Mouse (Mus musculus): ENCODE results near the gene Akap5.

GRCm38 (mm10) chr12:76367096-76367995, 42.7 kb downstream of the Akap5 start:
- TF ChIP-seq POLR2A (IDR thresholded peaks at IDR 0.05; ENCODE audit: borderline replicate concordance, control insufficient read depth, low read depth, low read length): no peak
- TF ChIP-seq CTCF (IDR thresholded peaks at IDR 0.05; ENCODE audit: control insufficient read depth, insufficient read depth, low read length): no peak

Data from bone marrow, adult 2 months (tissue).